Mouse (Mus musculus): ENCODE data around the gene Hist1h4h. TPM values are rescaled to one million over a fixed set of nuclear protein-coding genes. Genes with fewer than 3 reads are reported as not detected.
"Not testable (repeated sequence)": the region's sequence is repeated elsewhere in the genome, so short reads cannot be mapped to it uniquely, and the experiment has no call there.

Gene Hist1h4h
- polyA plus RNA-seq, 1 experiment = 26.6 TPM

DNA sequence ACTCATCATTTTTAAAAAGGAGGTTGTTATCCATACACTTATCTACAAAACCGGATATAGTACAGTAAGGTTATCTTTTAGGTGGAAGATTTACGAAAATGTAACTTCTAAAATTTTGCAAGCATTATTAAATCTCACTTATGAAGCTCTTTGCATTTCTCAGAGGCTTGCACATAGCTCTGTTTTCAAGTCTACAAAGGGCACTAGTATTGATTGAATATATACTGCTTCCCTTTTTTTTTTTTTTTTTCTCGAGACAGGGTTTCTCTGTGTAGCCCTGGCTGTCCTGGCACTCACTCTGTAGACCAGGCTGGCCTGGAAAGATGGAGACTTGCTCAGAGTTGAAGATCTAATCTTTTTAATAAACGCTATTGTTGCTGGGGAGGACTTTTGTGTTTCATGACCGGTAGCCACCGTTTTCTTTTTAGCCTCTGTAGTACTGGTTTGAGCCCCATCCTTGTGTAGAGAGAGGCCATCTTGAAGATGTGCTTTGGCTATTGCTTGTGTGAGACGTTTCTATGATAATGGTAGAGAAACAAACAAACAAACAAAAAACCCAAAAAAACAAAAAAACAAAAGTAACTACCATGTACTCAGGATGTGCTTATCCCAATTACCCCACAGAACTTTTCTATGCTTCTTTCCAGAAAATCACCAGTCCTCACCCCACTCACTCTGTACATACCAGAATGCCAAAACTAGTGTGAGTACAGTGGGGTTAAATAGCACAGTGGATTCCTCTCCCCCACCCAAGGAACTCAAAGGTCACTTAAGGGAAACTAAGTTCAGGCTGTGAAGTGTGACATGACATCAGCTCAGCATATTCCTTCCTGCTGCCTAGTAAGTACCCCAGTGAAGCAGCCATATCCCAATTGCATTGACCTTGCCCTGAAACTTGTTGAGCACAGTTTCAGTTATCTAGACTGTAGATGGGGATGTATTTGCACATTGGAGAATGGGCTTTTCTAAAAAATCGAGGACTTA is 21.4 kb downstream of the Hist1h4h start:
- no peak for DNase-seq (ENCODE audit: extremely low spot score in 1 of 2, low spot score in 1 of 2)

DNA sequence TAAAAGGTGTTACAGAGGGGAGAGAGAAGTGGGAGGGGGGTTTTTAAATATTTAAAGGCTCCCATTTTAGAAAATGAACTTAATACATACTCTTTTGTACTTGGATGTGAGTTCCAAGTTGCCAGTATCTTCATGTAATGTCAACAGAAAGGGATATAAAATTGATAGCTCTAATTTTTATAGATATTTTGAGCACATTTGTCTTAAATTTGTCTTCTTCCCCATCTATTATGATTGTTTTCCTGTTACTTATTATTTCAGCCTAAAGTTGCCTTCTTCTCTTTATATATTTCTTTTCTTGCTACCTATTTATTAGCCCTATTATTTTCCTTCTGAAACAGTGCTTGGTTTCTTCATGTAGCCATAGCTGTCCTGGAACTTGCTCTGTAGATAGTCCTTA is 22.1 kb downstream of the Hist1h4h start, which contains the start of gene Hist1h1d:
TSS of gene Hist1h1d (plus strand) at position 301 of the 400 bp plus-strand sequence.
- no peak for DNase-seq (ENCODE audit: extremely low spot score in 1 of 2, low spot score in 1 of 2)

DNA sequence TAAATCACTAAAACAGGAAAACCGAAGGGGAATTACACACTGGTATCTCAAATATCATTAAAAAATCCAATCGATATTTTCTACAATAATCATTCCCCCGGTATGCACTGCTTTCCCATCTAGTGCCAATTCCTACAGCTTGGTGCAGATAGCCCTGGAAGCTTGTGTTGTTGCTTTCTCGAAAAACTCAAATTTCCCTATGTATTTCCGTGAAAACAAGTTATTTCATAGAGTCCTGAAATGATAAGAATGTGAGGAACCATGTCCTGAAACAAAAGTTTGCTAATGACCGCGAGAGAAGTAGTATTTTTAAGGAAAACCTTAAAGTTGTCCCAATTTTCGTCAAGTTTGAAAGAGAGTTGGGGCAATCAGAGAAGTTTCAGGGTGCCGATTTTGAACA is 23.5 kb downstream of the Hist1h4h start:
- DNase-seq (ENCODE audit: extremely low spot score in 1 of 2, low spot score in 1 of 2) = no peak

DNA sequence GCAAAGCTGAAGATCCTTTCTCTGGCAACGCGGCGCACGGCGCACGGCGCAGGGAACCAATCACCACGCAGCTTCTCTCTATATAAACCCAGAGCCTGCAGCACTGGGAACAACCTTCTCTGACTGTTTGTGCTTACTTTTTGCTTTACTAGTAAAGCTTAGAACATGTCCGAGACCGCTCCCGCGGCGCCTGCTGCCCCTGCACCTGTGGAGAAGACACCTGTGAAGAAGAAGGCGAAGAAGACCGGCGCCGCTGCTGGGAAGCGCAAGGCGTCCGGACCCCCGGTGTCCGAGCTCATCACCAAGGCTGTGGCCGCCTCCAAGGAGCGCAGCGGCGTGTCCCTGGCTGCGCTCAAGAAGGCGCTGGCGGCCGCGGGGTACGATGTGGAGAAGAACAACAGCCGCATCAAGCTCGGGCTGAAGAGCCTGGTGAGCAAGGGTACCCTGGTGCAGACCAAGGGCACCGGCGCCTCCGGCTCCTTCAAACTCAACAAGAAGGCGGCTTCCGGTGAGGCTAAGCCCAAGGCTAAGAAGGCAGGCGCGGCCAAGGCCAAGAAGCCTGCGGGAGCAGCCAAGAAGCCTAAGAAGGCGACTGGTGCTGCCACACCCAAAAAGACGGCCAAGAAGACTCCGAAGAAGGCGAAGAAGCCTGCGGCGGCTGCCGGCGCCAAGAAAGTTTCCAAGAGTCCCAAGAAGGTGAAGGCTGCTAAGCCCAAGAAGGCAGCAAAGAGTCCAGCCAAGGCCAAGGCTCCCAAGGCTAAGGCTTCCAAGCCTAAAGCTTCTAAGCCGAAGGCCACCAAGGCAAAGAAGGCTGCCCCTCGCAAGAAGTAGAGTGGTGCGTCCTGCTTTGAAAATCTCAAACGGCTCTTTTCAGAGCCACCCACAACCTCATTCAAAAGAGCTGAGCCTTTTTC is 24.3 kb downstream of the Hist1h4h start:
- DNase-seq (ENCODE audit: extremely low spot score in 1 of 2, low spot score in 1 of 2) = peak; percentile 69 to 88

DNA sequence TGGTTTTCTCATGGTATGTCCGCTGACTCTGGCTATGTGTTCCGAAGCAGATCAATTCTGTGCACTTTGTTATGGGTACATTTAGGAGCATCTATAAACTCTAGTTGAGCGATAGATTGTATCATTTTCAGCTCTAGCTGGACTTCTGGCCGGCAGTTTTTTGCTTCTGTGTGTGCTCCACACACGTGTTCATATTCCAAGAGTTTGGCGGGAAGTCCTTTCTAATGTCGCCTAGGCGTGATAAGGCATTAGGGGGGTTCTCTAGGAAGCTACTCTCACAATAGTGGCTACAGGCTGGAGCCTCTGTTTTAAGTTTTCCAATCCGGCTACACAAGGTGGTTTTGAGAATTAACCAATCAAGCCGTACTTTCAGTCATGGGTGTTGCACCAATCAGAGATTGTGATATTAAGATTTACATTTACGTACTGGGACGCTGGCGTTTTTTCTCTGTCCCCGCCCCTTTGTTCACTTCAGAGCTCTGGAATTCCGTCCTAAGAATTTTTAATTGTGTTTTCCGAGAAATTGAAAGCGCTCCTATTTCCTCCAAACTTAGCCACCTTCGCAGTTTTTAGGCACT is 25.1 kb downstream of the Hist1h4h start:
- peak; percentile 82 to 90 for DNase-seq (ENCODE audit: extremely low spot score in 1 of 2, low spot score in 1 of 2)

DNA sequence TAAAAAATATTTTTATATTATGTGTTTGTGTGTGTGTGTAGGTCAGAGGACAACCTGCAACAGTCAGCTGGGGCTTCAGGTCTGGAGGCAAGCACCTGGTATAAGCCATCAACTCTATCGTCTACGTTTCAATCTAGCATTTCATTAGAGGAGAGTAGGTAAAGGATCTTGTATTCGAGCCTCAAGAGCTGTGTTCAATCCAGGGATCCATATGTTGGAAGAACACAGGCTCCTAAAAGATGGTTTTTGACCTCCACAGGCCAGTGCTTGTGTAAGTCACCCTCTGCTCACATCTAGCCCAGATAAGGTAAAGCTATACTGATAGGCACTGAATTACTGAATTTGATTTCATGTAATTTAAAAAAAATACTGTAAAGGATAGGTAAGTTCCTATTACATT is 26.1 kb downstream of the Hist1h4h start:
- DNase-seq (ENCODE audit: extremely low spot score in 1 of 2, low spot score in 1 of 2) = no peak

DNA sequence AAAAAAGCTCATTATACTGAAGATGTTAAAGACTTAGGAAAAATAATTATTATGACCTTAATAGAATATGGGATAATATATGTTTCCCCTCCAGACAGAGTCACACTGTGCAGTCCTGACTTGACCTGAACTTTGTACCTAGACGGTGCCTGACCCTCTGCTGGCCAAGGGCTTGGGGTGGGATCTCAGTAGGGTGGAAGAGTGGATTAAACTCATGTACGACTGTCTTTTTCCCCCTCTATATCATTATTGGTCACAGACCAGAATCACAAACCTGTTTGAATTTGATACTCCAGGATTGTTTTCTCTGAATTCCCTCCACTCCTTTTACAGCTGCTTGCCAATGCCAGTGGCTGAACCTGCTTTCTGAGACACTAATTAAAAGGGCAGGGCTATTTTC is 29.8 kb downstream of the Hist1h4h start:
- DNase-seq (ENCODE audit: extremely low spot score in 1 of 2, low spot score in 1 of 2) = not testable (repeated sequence)

DNA sequence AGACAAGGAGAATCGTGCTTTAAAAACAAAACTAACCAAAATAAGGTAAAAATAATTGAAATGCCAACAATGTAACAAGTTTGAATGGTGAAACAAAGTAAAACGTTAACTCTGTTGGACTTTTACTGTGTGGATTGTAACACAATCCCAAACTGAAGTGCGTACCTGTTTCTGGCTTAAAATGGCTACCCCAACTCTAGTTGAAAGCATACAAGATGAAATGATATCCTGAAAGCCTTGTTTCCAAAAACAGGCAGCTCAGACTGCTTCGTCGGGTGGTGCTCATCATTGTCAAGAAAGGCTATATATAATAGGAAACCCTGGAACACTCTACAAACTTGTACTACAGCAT is 30.7 kb downstream of the Hist1h4h start:
- not testable (repeated sequence) for DNase-seq (ENCODE audit: extremely low spot score in 1 of 2, low spot score in 1 of 2)

DNA sequence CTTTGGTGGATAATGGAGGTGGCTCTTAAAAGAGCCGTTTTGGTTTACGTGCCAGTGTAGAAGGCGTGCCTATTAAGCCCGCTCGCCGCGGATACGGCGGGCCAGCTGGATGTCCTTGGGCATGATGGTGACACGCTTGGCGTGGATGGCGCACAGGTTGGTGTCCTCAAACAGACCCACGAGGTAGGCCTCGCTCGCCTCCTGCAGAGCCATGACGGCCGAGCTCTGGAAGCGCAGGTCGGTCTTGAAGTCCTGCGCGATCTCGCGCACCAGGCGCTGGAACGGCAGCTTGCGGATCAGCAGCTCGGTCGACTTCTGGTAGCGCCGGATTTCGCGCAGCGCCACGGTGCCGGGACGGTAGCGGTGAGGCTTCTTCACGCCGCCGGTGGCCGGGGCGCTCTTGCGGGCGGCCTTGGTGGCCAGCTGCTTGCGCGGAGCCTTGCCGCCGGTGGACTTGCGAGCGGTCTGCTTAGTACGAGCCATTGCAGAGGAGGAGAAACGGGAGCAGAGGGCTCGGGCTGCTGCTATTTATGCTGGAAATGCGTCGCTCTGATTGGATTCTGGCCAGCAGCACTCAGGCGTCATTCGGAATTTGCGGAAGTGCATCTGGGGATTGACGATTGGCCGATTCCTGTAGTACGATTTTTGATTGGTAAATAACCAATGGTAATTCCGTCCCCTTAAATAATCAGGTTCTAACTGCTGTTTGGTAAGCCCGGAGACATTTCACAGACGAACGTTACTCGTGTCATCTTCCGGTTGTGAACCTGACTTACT is 31.2 kb downstream of the Hist1h4h start, which contains the start of gene Hist1h3e:
TSS of gene Hist1h3e (minus strand) at position 487 of the 777 bp plus-strand sequence.
- peak; percentile 94 to 98 for DNase-seq (ENCODE audit: extremely low spot score in 1 of 2, low spot score in 1 of 2)

DNA sequence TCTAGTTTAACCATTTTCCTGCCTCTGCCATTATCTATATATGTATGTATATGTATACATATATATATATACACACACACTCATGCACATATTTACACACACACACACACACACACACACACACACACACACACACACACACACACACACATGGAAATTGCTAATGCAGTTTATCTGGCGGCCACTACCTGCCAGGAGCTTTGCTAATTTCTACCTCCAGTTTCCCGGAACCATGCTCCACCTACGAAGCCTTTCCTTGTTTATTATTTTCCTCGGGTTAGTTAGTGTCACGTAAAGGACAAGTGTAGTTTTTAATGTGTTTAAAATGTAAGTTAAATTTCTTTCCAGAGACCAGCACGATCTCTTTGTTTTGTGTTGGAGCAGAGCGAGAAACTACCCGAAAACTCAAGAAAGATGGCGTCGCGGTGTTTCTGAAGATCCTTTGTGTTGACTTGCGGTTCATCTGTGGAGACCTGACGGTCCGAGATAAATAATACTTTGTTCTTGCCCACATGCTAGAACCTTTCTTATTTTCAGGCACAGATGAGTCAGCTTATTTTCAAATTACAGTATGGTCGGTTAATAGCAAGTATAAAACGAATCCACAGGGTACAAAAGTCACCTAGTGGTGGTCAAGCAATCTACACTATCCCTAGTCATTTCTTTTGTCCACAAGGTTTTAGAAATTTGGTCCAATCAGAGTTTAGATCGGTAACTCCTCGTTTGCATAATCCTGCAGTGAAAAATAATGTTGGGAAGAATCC is 32.0 kb downstream of the Hist1h4h start:
- peak in 1 of 2 experiments; percentile 74 for DNase-seq (ENCODE audit: extremely low spot score in 1 of 2, low spot score in 1 of 2)

DNA sequence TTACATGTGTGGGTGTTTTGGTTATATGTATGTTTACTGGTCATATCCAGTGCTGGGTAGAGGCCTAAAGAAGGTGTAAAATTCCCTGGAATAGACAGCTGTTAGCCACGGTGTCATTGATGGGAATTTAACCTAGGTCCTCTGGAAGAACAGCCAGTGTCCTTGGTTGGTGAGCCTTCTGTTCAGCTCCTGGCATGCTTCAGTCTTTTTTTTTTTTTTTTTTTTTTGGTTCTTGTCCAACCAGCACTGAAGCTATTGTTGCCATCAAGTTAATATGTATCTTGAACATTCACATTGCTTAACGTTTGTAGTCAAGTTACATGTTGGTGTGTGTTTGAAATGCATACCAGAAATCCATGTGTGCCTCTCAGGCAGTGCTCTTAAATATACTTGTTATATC is 33.6 kb downstream of the Hist1h4h start:
- no peak for DNase-seq (ENCODE audit: extremely low spot score in 1 of 2, low spot score in 1 of 2)

DNA sequence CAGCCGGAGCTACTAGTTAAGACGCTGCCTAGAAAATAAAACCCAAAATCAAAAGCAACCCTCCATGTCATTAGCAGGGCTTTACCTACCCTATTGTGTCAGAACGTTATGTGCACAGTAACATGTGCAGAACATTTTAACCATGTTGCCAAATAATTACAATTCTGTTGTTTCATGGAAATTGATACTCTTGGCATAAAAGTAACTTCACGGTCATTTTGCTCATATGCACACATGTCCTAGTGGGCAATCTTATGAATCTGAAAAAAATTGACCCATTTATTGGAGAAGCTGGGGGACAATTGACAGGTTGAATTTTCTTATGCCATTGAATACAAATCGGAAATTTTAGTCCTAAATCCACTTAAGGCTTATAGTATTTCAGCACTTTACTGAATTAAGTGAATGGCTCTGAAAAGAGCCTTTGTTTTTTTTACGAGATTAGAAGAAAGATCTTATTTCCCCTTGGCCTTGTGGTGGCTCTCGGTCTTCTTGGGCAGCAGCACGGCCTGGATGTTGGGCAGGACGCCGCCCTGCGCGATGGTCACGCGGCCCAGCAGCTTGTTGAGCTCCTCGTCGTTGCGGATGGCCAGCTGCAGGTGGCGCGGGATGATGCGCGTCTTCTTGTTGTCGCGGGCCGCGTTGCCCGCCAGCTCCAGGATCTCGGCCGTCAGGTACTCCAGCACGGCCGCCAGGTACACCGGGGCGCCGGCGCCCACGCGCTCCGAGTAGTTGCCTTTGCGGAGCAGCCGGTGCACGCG is 39.6 kb downstream of the Hist1h4h start:
- DNase-seq (ENCODE audit: extremely low spot score in 1 of 2, low spot score in 1 of 2) = not testable (repeated sequence)

DNA sequence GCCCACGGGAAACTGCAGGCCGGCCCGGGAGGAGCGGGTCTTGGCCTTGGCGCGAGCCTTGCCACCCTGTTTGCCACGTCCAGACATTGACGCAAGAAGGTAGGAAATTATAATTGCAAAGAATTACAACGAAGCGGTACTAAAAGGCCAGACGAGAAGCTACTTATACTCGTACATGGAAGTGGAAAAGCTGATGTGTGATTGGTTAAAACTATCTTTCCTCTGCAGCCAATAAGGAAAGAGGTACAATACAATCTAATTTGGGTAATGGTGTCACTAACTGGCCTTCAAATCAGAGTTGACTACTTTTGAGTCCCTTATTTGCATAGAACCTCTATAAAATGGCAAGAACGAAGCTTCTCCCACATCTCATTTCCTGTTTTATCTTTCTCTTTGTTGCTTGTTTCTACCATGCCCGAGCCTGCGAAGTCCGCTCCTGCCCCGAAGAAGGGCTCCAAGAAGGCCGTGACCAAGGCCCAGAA is 40.2 kb downstream of the Hist1h4h start, which contains the start of the genes Hist1h2ae and Hist1h2bg:
TSS of gene Hist1h2ae (minus strand) at position 199 of the 482 bp plus-strand sequence.
TSS of gene Hist1h2bg (plus strand) at position 375 of the 482 bp plus-strand sequence.
- DNase-seq (ENCODE audit: extremely low spot score in 1 of 2, low spot score in 1 of 2) = peak; percentile 83 to 93

DNA sequence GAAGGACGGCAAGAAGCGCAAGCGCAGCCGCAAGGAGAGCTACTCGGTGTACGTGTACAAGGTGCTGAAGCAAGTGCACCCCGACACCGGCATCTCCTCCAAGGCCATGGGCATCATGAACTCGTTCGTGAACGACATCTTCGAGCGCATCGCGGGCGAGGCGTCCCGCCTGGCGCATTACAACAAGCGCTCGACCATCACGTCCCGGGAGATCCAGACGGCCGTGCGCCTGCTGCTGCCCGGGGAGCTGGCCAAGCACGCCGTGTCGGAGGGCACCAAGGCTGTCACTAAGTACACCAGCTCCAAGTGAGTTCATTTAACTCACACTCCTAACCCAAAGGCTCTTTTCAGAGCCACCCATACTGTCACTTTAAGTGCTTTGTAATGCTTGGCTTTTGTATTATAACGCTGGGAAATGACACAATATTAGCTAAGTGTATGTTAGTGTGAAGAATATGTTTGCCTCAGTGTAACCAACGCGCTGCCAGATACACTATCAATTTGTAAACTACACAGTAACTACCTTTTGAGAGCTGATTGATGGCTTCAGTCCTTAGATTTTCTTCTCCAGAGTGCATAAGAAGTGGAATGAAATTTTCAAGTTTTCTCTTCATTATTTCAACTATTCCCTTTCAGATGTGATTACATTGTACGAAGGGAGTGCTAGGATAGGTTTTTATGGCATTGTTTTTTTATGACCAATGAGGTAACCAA is 40.8 kb downstream of the Hist1h4h start:
- DNase-seq (ENCODE audit: extremely low spot score in 1 of 2, low spot score in 1 of 2) = not testable (repeated sequence)

DNA sequence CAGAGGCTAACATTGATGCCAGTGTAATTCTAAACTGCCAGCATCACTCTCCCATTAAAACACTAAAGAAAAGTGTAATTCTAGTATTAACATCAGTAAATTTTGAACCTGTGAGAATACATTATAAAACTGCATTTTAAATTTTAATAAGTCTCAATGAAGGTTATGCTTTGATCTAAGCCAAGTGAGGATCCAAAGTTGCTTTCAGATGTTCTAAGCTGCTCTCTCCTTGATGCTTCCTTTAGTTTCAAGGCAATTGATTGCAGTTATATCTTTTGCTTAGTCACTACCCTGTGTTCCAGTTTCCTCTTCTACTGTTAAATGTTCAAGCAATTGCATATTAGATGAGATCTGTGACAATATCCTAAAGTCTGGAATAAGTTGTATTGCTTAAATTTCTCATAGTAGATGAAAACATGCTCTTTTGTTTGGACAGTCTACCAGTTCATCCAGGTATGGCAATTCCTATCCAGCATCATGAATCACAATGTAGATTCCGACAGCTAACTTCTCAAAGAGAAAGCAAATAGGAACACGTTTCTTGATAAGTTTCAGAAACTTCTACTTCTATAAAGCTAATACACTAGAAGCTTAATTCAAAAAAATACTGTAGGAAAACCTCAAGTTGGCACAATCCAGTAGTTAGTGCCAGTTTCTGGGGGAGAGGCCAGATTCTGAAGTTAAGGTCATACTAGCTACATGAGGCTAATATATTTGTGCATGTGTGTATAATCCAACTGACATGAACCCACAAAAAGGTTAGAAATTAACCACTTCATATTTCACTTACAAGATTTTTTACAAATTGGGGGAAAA is 41.6 kb downstream of the Hist1h4h start:
- no peak for DNase-seq (ENCODE audit: extremely low spot score in 1 of 2, low spot score in 1 of 2)

DNA sequence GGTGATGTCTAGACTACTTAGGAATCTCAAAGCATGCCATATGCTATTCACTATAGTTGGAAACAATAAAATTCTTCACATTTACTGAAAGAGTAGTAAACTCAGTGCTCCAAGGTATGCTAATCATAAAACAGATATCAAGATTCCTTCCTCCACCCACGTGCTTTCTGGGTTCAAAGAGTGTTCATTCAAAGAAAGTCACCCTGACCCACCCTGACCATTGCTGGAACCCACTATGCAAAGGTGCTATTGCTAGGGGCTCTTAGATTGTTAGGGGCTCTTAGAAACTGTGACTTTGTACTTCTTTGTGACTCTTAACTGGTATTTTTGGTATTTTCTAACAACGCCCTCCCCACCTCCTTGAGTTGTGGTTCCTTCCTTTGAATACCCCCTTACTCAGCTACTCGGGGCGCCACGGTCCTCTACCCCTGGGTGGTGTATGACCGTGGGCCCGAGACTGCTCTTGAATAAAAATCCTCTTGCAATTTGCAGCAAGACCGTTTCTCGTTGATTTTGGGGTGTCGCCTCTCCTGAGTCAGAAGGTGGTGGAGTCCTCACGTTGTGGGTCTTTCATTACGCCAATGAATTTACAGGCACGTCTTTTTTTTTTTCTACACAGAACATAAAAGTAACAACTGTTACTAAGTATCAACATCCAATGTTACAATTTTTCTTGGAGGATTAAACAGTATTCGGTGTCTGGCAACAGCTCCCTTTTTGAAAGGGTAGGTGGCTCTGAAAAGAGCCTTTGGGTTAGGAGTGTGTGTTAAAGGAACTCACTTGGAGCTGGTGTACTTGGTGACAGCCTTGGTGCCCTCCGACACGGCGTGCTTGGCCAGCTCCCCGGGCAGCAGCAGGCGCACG is 42.4 kb downstream of the Hist1h4h start:
- not testable (repeated sequence) for DNase-seq (ENCODE audit: extremely low spot score in 1 of 2, low spot score in 1 of 2)

All from frontal cortex, adult 2 months (tissue).